Mouse (Mus musculus): ENCODE data around the gene Olfr372. TPM values are rescaled to one million over a fixed set of nuclear protein-coding genes. Genes with fewer than 3 reads are reported as not detected.
"Not testable (repeated sequence)": the region's sequence is repeated elsewhere in the genome, so short reads cannot be mapped to it uniquely, and the experiment has no call there.

The Olfr372 gene
- polyA plus RNA-seq, 1 experiment from 2014 or later = not detected

- H3K27me3 ChIP-seq (ENCODE audit: control insufficient read depth, insufficient read depth, low read depth, low read length); H3K36me3 ChIP-seq (ENCODE audit: control insufficient read depth, insufficient read depth); H3K4me1 ChIP-seq (ENCODE audit: control insufficient read depth, low read depth, low read length); H3K27ac ChIP-seq (ENCODE audit: low read length); H3K9ac ChIP-seq (ENCODE audit: low read depth, low read length); ATAC-seq (ENCODE audit: low read depth); H3K9me3 ChIP-seq (replicated peaks; ENCODE audit: control insufficient read depth, low read length); H3K4me2 ChIP-seq (ENCODE audit: low read depth, low read length); H3K4me3 ChIP-seq (ENCODE audit: low read depth, low read length): not testable (repeated sequence)
Observed at GRCm38 (mm10) chr8:72082877-72083276, 41.9 kb downstream of the Olfr372 start, which contains the start of gene Olfr373. Gene Olfr373 (plus strand): TSS chr8:72083177.

GRCm38 (mm10) chr8:72084744-72085143 lies 43.7 kb downstream of the Olfr372 start:
- Histone ChIP-seq H3K9ac (ENCODE audit: low read depth, low read length) (no peak overlapping the region), H3K27me3 (ENCODE audit: control insufficient read depth, insufficient read depth, low read depth, low read length) (no peaks in the 10 kb centered on the region), H3K9me3 (replicated peaks; ENCODE audit: control insufficient read depth, low read length) (no peaks in the 10 kb centered on the region), H3K4me2 (ENCODE audit: low read depth, low read length) (no peak overlapping the region), H3K27ac (ENCODE audit: low read length) (no peak overlapping the region), H3K4me3 (ENCODE audit: low read depth, low read length) (no peak overlapping the region), H3K36me3 (ENCODE audit: control insufficient read depth, insufficient read depth) (no peaks in the 10 kb centered on the region), H3K4me1 (ENCODE audit: control insufficient read depth, low read depth, low read length) (no peaks in the 10 kb centered on the region)
- WGBS (ENCODE audit: insufficient replicate concordance) = 37% methylated on average over 5 of the region's 5 CpGs
- no peak for ATAC-seq (ENCODE audit: low read depth)

- H3K27me3 ChIP-seq (ENCODE audit: control insufficient read depth, insufficient read depth, low read depth, low read length); H3K9ac ChIP-seq (ENCODE audit: low read depth, low read length); H3K9me3 ChIP-seq (replicated peaks; ENCODE audit: control insufficient read depth, low read length); H3K4me2 ChIP-seq (ENCODE audit: low read depth, low read length); H3K36me3 ChIP-seq (ENCODE audit: control insufficient read depth, insufficient read depth); H3K27ac ChIP-seq (ENCODE audit: low read length); H3K4me3 ChIP-seq (ENCODE audit: low read depth, low read length); ATAC-seq (ENCODE audit: low read depth); H3K4me1 ChIP-seq (ENCODE audit: control insufficient read depth, low read depth, low read length): not testable (repeated sequence)
- WGBS (ENCODE audit: insufficient replicate concordance) = 62% methylated on average over 3 of the region's 3 CpGs
Observed at GRCm38 (mm10) chr8:72087611-72088010, 46.6 kb downstream of the Olfr372 start.

GRCm38 (mm10) chr8:72096721-72097120 lies 55.7 kb downstream of the Olfr372 start:
- not testable (repeated sequence) for H3K27ac ChIP-seq (ENCODE audit: low read length); H3K9me3 ChIP-seq (replicated peaks; ENCODE audit: control insufficient read depth, low read length); H3K4me2 ChIP-seq (ENCODE audit: low read depth, low read length); H3K9ac ChIP-seq (ENCODE audit: low read depth, low read length); H3K4me3 ChIP-seq (ENCODE audit: low read depth, low read length); H3K27me3 ChIP-seq (ENCODE audit: control insufficient read depth, insufficient read depth, low read depth, low read length); H3K36me3 ChIP-seq (ENCODE audit: control insufficient read depth, insufficient read depth); ATAC-seq (ENCODE audit: low read depth); H3K4me1 ChIP-seq (ENCODE audit: control insufficient read depth, low read depth, low read length)

DNA sequence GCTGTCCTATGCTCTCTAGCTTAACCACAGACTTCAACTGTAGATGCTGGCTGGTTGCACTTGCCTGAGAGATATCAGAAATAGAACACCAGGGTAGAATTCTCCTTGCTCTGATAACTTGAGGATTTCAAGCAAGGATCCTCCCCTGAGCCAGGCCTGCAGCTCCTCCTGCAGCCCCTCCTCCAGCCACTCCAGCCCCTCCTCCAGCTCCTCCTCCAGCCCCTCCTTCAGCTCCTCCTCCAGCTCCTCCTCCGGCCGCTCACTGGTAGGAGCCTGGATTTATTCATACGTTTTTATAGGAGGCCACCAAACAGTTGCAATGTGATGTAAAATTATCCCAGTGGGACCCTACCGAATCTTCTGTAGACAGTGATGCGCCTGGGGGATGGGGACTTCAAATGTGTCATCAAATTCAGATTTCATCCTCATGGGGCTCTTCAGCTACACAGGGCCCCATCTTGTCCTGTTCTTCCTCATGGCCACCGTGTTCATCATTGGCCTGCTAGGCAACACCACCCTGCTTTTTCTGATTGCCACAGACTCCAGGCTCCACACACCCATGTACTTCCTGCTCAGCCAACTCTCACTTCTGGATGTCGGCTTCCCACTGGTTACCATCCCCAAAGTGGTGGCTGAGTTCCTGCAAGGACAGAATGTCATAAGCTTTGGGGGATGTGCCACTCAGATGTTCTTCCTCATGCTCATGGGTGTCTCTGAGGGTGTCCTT lies 58.5 kb downstream of the Olfr372 start:
- not testable (repeated sequence) for H3K4me2 ChIP-seq (ENCODE audit: low read depth, low read length); H3K9ac ChIP-seq (ENCODE audit: low read depth, low read length); H3K27me3 ChIP-seq (ENCODE audit: control insufficient read depth, insufficient read depth, low read depth, low read length); ATAC-seq (ENCODE audit: low read depth); H3K27ac ChIP-seq (ENCODE audit: low read length); H3K4me3 ChIP-seq (ENCODE audit: low read depth, low read length); H3K9me3 ChIP-seq (replicated peaks; ENCODE audit: control insufficient read depth, low read length); H3K36me3 ChIP-seq (ENCODE audit: control insufficient read depth, insufficient read depth); H3K4me1 ChIP-seq (ENCODE audit: control insufficient read depth, low read depth, low read length)
- WGBS (ENCODE audit: insufficient replicate concordance) = 46% methylated on average over 6 of the region's 7 CpGs

DNA sequence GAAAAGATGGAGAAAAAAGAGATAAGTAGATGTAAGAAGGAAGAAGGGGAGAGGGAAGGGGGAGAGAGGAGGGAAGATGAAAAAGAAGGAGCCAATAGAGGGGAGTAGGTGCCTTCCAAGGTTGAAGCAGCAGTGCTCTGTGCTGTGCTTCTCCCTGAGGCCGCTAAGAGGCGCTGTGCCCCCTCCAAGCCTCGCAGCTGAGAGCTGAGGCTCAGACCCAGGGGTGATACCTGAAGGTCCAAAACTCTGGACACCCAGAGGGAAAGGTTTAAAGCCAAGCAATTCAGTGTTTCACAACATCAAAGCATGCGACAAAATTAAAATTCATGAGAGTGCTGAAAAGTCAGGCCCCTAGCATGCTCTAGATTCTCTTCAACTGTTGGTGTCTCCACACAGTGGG lies 64.1 kb downstream of the Olfr372 start:
- H3K4me3 ChIP-seq (ENCODE audit: low read depth, low read length) = no peak overlapping the region
- no peak overlapping the region for H3K9ac ChIP-seq (ENCODE audit: low read depth, low read length)
- no peaks in the 10 kb centered on the region for H3K27me3 ChIP-seq (ENCODE audit: control insufficient read depth, insufficient read depth, low read depth, low read length)
- H3K27ac ChIP-seq (ENCODE audit: low read length) = no peak overlapping the region
- H3K4me2 ChIP-seq (ENCODE audit: low read depth, low read length) = no peak overlapping the region
- WGBS (ENCODE audit: insufficient replicate concordance) = 14% methylated on average over 4 of the region's 4 CpGs
- no peak for ATAC-seq (ENCODE audit: low read depth)
- H3K36me3 ChIP-seq (ENCODE audit: control insufficient read depth, insufficient read depth) = no peaks in the 10 kb centered on the region
- no peaks in the 10 kb centered on the region for H3K4me1 ChIP-seq (ENCODE audit: control insufficient read depth, low read depth, low read length)
- peaks cover 2% of the 10 kb centered on the region; the same call in 1 of the 2 replicates for H3K9me3 ChIP-seq (replicated peaks; ENCODE audit: control insufficient read depth, low read length)

- 78% methylated on average over 3 of the region's 3 CpGs for WGBS (ENCODE audit: insufficient replicate concordance)
- Histone ChIP-seq H3K9me3 (replicated peaks; ENCODE audit: control insufficient read depth, low read length) (peaks cover 2% of the 10 kb centered on the region; the same call in 1 of the 2 replicates), H3K4me1 (ENCODE audit: control insufficient read depth, low read depth, low read length) (no peaks in the 10 kb centered on the region), H3K4me2 (ENCODE audit: low read depth, low read length) (no peak within 1 kb of the TSS), H3K36me3 (ENCODE audit: control insufficient read depth, insufficient read depth) (no peaks in the 10 kb centered on the region), H3K27ac (ENCODE audit: low read length) (no peak within 1 kb of the TSS), H3K4me3 (ENCODE audit: low read depth, low read length) (no peak within 1 kb of the TSS), H3K27me3 (ENCODE audit: control insufficient read depth, insufficient read depth, low read depth, low read length) (no peaks in the 10 kb centered on the region), H3K9ac (ENCODE audit: low read depth, low read length) (no peak within 1 kb of the TSS)
- no peak for ATAC-seq (ENCODE audit: low read depth)
Observed at GRCm38 (mm10) chr8:72106740-72107139, 65.7 kb downstream of the Olfr372 start, which contains the start of gene Olfr374. Gene Olfr374 (plus strand): TSS chr8:72107040.

Other genes with a start within 250 kb of the Olfr372 start
- 1.3 and 1.8 TPM in 2 replicates for gene Zfp709, start 159.2 kb upstream of the Olfr372 start, polyA plus RNA-seq (2015; fragmentation: Nextera tagmentation; extraction: Ambion mirVana)
- 0.63 and 0.77 TPM in 2 replicates for gene Zfp882, start 132.6 kb upstream of the Olfr372 start, polyA plus RNA-seq (2015; fragmentation: Nextera tagmentation; extraction: Ambion mirVana)
- gene Zfp617, start 132.6 kb upstream of the Olfr372 start, polyA plus RNA-seq (2015; fragmentation: Nextera tagmentation; extraction: Ambion mirVana) = 7.6 and 8.6 TPM in 2 replicates
- 6.1 and 6.8 TPM in 2 replicates for gene Zfp961, start 90.2 kb upstream of the Olfr372 start, polyA plus RNA-seq (2015; fragmentation: Nextera tagmentation; extraction: Ambion mirVana)
- gene Cyp4f18, start 31.6 kb upstream of the Olfr372 start, polyA plus RNA-seq (2015; fragmentation: Nextera tagmentation; extraction: Ambion mirVana) = 3.6 and 4.0 TPM in 2 replicates
- not detected in 2 replicates for gene Olfr373, start 42.0 kb downstream of the Olfr372 start, polyA plus RNA-seq (2015; fragmentation: Nextera tagmentation; extraction: Ambion mirVana)
- not detected in 2 replicates for gene Olfr374, start 65.8 kb downstream of the Olfr372 start, polyA plus RNA-seq (2015; fragmentation: Nextera tagmentation; extraction: Ambion mirVana)
- 77.7 and 84.6 TPM in 2 replicates for gene Tpm4, start 93.8 kb downstream of the Olfr372 start, polyA plus RNA-seq (2015; fragmentation: Nextera tagmentation; extraction: Ambion mirVana)
- 68.0 and 71.6 TPM in 2 replicates for gene Rab8a, start 120.0 kb downstream of the Olfr372 start, polyA plus RNA-seq (2015; fragmentation: Nextera tagmentation; extraction: Ambion mirVana)
- gene Hsh2d, start 148.4 kb downstream of the Olfr372 start, polyA plus RNA-seq (2015; fragmentation: Nextera tagmentation; extraction: Ambion mirVana) = 0.22 and 0.30 TPM in 2 replicates
- not detected in 2 replicates for gene Cib3, start 171.6 kb downstream of the Olfr372 start, polyA plus RNA-seq (2015; fragmentation: Nextera tagmentation; extraction: Ambion mirVana)
- gene Gm11034, start 172.4 kb downstream of the Olfr372 start, polyA plus RNA-seq (2015; fragmentation: Nextera tagmentation; extraction: Ambion mirVana) = not detected in 2 replicates
- gene Fam32a, start 178.5 kb downstream of the Olfr372 start, polyA plus RNA-seq (2015; fragmentation: Nextera tagmentation; extraction: Ambion mirVana) = 32.5 and 32.9 TPM in 2 replicates
- gene Ap1m1, start 198.8 kb downstream of the Olfr372 start, polyA plus RNA-seq (2015; fragmentation: Nextera tagmentation; extraction: Ambion mirVana) = 53.6 and 54.3 TPM in 2 replicates